Mouse (Mus musculus) MEL (cell line): ENCODE measurements around the gene Gm5771. TPM values are rescaled to one million over a fixed set of nuclear protein-coding genes. Genes with fewer than 3 reads are reported as not detected.
"Not testable (repeated sequence)": the region's sequence is repeated elsewhere in the genome, so short reads cannot be mapped to it uniquely, and the experiment has no call there.

Experiments used
- DNase-seq: peaks from one replicate; pipeline ENCODE4 v3.0.0; 2011; ENCODE audit warnings: low read depth, low spot score
- H3K27ac ChIP-seq: 2 replicates; pipeline ENCODE4 v1.5.1; 2012; ENCODE audit warnings: low read depth, mild to moderate bottlenecking, control low read depth, low read length, moderate library complexity; ENCODE audit not compliant: control insufficient read depth
- H3K27me3 ChIP-seq, 2 experiments: fragments of 150-350 bp in 1 of 2; sonication (generic) in 1 of 2; 2 replicates each; pipeline ENCODE4 v1.6.1; 2012; ENCODE audit warnings: low read length in 2 of 2, mild to moderate bottlenecking in 2 of 2, improper control_type of control experiment in 1 of 2, moderate library complexity in 1 of 2; ENCODE audit not compliant: insufficient read depth in 2 of 2, control insufficient read depth in 1 of 2
- H3K36me3 ChIP-seq, 2 experiments: 2 replicates each; pipeline ENCODE4 v1.6.1; 2012 to 2014; ENCODE audit warnings: low read length in 2 of 2, improper control_type of control experiment in 1 of 2, inconsistent platforms in 1 of 2, mild to moderate bottlenecking in 1 of 2; ENCODE audit not compliant: insufficient read depth in 2 of 2, control insufficient read depth in 1 of 2
- H3K4me1 ChIP-seq, 2 experiments: fragments of 150-350 bp in 1 of 2; sonication (generic) in 1 of 2; 2 replicates each; pipeline ENCODE4 v1.6.1; 2012; ENCODE audit warnings: low read length in 2 of 2, improper control_type of control experiment in 1 of 2, mild to moderate bottlenecking in 1 of 2; ENCODE audit not compliant: insufficient read depth in 2 of 2, control insufficient read depth in 1 of 2
- H3K4me3 ChIP-seq, 2 experiments: fragments of 150-350 bp in 1 of 2; sonication (generic) in 1 of 2; 2 replicates each; pipeline ENCODE4 v1.5.1; 2012; ENCODE audit warnings: low read depth in 2 of 2, low read length in 2 of 2, mild to moderate bottlenecking in 2 of 2, moderate library complexity in 2 of 2, control low read depth in 1 of 2, improper control_type of control experiment in 1 of 2; ENCODE audit not compliant: control insufficient read depth in 1 of 2, insufficient read depth in 1 of 2
- H3K79me2 ChIP-seq: 2 replicates; pipeline ENCODE4 v1.6.1; 2012; ENCODE audit warnings: mild to moderate bottlenecking, low read length, moderate library complexity; ENCODE audit not compliant: control insufficient read depth, poor library complexity, insufficient read depth
- H3K9ac ChIP-seq: 2 replicates; pipeline ENCODE4 v1.6.1; 2012; ENCODE audit warnings: low read depth, mild to moderate bottlenecking, control low read depth, low read length, moderate library complexity; ENCODE audit not compliant: control insufficient read depth, poor library complexity, severe bottlenecking
- H3K9me3 ChIP-seq: fragments of 150-350 bp; sonication (generic); replicated peaks from 2 replicates; pipeline ENCODE4 v1.6.1; 2012; ENCODE audit warnings: mild to moderate bottlenecking, low read length, improper control_type of control experiment, moderate library complexity; ENCODE audit not compliant: insufficient read depth
- BHLHE40 ChIP-seq: IDR thresholded peaks from 2 replicates; pipeline ENCODE4 v1.6.1; 2012; ENCODE audit warnings: low read depth, mild to moderate bottlenecking, inconsistent platforms, low read length, improper control_type of control experiment, borderline replicate concordance
- E2F4 ChIP-seq: IDR thresholded peaks from 2 replicates; pipeline ENCODE4 v1.6.1; 2011; ENCODE audit warnings: low read depth, low read length, improper control_type of control experiment, borderline replicate concordance
- EP300 ChIP-seq, 2 experiments: IDR thresholded peaks; 2 replicates each; pipeline ENCODE4 v1.6.1; 2011; ENCODE audit warnings: improper control_type of control experiment in 2 of 2, low read length in 2 of 2, low read depth in 1 of 2, mild to moderate bottlenecking in 1 of 2
- HCFC1 ChIP-seq: IDR thresholded peaks from 2 replicates; pipeline ENCODE4 v1.6.1; 2012; ENCODE audit warnings: low read depth, mild to moderate bottlenecking, inconsistent platforms, low read length, improper control_type of control experiment, moderate library complexity
- MAZ ChIP-seq: IDR thresholded peaks from 2 replicates; pipeline ENCODE4 v1.6.1; 2012; ENCODE audit warnings: low read depth, mild to moderate bottlenecking, inconsistent platforms, low read length, improper control_type of control experiment
- MEF2A ChIP-seq: IDR thresholded peaks from 2 replicates; pipeline ENCODE4 v1.6.1; 2014; ENCODE audit warnings: low read depth, mild to moderate bottlenecking, inconsistent platforms, low read length, improper control_type of control experiment; ENCODE audit not compliant: poor library complexity, insufficient replicate concordance, severe bottlenecking; ENCODE audit errors: extremely low read depth
- NELFE ChIP-seq: IDR thresholded peaks from 2 replicates; pipeline ENCODE4 v1.6.1; 2011; ENCODE audit warnings: low read depth, low read length, improper control_type of control experiment
- NRF1 ChIP-seq: IDR thresholded peaks from 2 replicates; pipeline ENCODE4 v1.6.1; 2014; ENCODE audit warnings: low read depth, mild to moderate bottlenecking, inconsistent platforms, low read length, improper control_type of control experiment, moderate library complexity; ENCODE audit not compliant: poor library complexity, insufficient read depth, severe bottlenecking
- POLR2AphosphoS2 ChIP-seq: IDR thresholded peaks from 2 replicates; pipeline ENCODE4 v1.6.1; 2011; ENCODE audit warnings: low read length, improper control_type of control experiment
- RCOR1 ChIP-seq: IDR thresholded peaks from 2 replicates; pipeline ENCODE4 v1.6.1; 2012; ENCODE audit warnings: low read depth, mild to moderate bottlenecking, inconsistent platforms, low read length, improper control_type of control experiment
- TCF12 ChIP-seq: IDR thresholded peaks from 2 replicates; pipeline ENCODE4 v1.6.1; 2014; ENCODE audit warnings: low read depth, mild to moderate bottlenecking, inconsistent platforms, low read length, improper control_type of control experiment, moderate library complexity
- USF1 ChIP-seq: IDR thresholded peaks from 2 replicates; pipeline ENCODE4 v1.6.1; 2014; ENCODE audit warnings: low read depth, mild to moderate bottlenecking, inconsistent platforms, low read length, improper control_type of control experiment, moderate library complexity
- ZMIZ1 ChIP-seq: IDR thresholded peaks from 2 replicates; pipeline ENCODE4 v1.6.1; 2012; ENCODE audit warnings: low read depth, mild to moderate bottlenecking, inconsistent platforms, low read length, improper control_type of control experiment, moderate library complexity
- polyA plus RNA-seq, 2 experiments: library from polyadenylated mRNA; stranded (reverse) in 1 of 2; unstranded in 1 of 2; fragments of >175 nt in 1 of 2; fragments of >200 nt in 1 of 2; gene quantifications; 2 replicates each; pipeline versions ENCODE4 v1.2.1 to v1.2.4; 2012; ENCODE audit warnings: low replicate concordance in 2 of 2, low read depth in 1 of 2; ENCODE audit not compliant: insufficient read length in 2 of 2, insufficient read depth in 1 of 2, missing spikeins in 1 of 2
- total RNA-seq: library from RNA; depleted of rRNA; stranded (reverse); fragments of 300-350 nt; gene quantifications from 2 replicates; pipeline ENCODE4 v1.2.3, GENCODE M21; 2012; rRNA removed

Gm5771 gene
- not detected in 2 replicates for total RNA-seq
- not detected for polyA plus RNA-seq

GRCm38 (mm10) chr6:41392056-41392455 is at the start of gene Gm5771:
TSS of gene Gm5771 (plus strand) at chr6:41392356.
- not testable (repeated sequence) for H3K9me3 ChIP-seq, H3K4me3 ChIP-seq, H3K79me2 ChIP-seq, DNase-seq, H3K4me1 ChIP-seq, H3K27ac ChIP-seq, H3K36me3 ChIP-seq, H3K27me3 ChIP-seq, H3K9ac ChIP-seq

- H3K36me3 ChIP-seq: no peaks in the 10 kb centered on the region
- no peaks in the 10 kb centered on the region for H3K9me3 ChIP-seq
- no peak within 1 kb of the TSS for H3K9ac ChIP-seq
- no peak for TF ChIP-seq ZMIZ1
- no peak for TF ChIP-seq MAZ
- TF ChIP-seq BHLHE40: no peak
- no peak for TF ChIP-seq EP300 (IDR thresholded peaks at IDR 0.05; ENCODE audit: low read depth in 1 of 2, low read length in 2 of 2)
- no peak for TF ChIP-seq USF1
- TF ChIP-seq RCOR1: no peak
- TF ChIP-seq MEF2A: no peak
- TF ChIP-seq NELFE: no peak
- no peak for TF ChIP-seq E2F4
- TF ChIP-seq NRF1: no peak
- TF ChIP-seq POLR2AphosphoS2: no peak
- TF ChIP-seq TCF12: no peak
- no peak for TF ChIP-seq HCFC1
- no peaks in the 10 kb centered on the region for H3K79me2 ChIP-seq
- no peaks in the 10 kb centered on the region for H3K27me3 ChIP-seq
- DNase-seq: no peak
- H3K27ac ChIP-seq: no peak within 1 kb of the TSS
- H3K4me3 ChIP-seq: no peak within 1 kb of the TSS
- H3K4me1 ChIP-seq: no peaks in the 10 kb centered on the region
Measured at GRCm38 (mm10) chr6:41353932-41354331, 38.2 kb upstream of the Gm5771 start, which contains the start of gene Try10. TSS of gene Try10 (plus strand) at chr6:41354105.

DNA sequence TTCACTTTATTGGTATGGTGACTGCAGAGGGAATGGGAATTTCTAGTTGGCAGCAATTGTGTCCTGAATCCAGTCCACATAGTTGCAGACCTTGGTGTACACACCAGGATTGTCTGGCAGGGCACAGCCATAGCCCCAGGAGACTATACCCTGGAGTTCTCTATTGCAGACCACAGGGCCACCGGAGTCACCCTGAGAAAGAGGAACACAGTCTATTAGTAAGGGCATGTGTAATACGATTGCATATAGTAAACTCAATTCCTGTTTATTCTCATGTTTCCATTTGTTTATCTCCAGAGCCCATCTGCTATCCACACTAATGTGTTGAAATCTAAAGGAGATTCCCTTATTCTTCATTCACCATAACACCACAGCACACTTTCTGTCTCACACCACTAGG is 18.4 kb upstream of the Gm5771 start:
- H3K79me2 ChIP-seq, H3K27ac ChIP-seq, H3K4me3 ChIP-seq, H3K27me3 ChIP-seq, H3K36me3 ChIP-seq, DNase-seq, H3K9ac ChIP-seq, H3K4me1 ChIP-seq, H3K9me3 ChIP-seq: not testable (repeated sequence)

DNA sequence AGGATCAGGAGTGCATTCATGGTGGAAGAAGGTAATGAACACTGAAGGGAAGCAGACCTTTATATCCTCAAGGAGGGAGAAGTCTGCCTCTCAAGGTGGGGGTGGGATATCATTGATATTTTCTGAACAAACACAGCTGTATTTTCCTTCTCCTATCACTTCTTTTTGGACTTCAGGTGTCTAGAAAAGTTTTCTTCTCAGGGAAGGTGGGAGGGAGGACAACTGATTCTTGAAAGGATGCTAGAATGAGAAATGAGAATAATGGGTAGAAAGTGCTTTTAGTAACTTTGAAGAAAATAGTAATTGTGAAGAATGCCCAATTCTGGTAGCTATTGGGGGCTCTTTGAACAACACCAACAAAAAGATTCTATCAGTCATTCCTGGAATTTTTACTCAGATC is 14.6 kb upstream of the Gm5771 start, which contains the start of gene Prss3:
Gene Prss3, minus strand, starts transcription at position 101 of the 400 bp plus-strand sequence.
- not testable (repeated sequence) for H3K27me3 ChIP-seq, H3K9ac ChIP-seq, H3K27ac ChIP-seq, H3K9me3 ChIP-seq, H3K36me3 ChIP-seq, H3K4me3 ChIP-seq, H3K79me2 ChIP-seq, H3K4me1 ChIP-seq, DNase-seq
